Mouse (Mus musculus): ENCODE results near the gene Ccdc130. TPM values are rescaled to one million over a fixed set of nuclear protein-coding genes. Genes with fewer than 3 reads are reported as not detected.

The Ccdc130 gene
- polyA plus RNA-seq, 1 experiment from 2014 or later: 21.2 TPM

GRCm38 (mm10) chr8:84284608-84285063 is 14.5 kb upstream of the Ccdc130 start:
- WGBS: 26% methylated on average over 9 of the region's 9 CpGs
- H3K4me2 ChIP-seq (ENCODE audit: low read depth, low read length): peak overlapping the region; percentile 30
- H3K9me3 ChIP-seq (replicated peaks; ENCODE audit: control insufficient read depth, low read length): no peaks in the 10 kb centered on the region
- no peak overlapping the region for H3K4me3 ChIP-seq (ENCODE audit: low read depth, low read length)
- H3K36me3 ChIP-seq (replicated peaks; ENCODE audit: control insufficient read depth, insufficient read depth, low read depth, low read length): no peaks in the 10 kb centered on the region
- peak overlapping the region; percentile 7; the same call in 1 of the 2 replicates for H3K9ac ChIP-seq (replicated peaks; ENCODE audit: low read length)
- peak; percentile 58 for DNase-seq (ENCODE audit: low spot score)
- H3K4me1 ChIP-seq (ENCODE audit: control insufficient read depth, insufficient read depth, low read length): no peaks in the 10 kb centered on the region
- no peaks in the 10 kb centered on the region for H3K27me3 ChIP-seq (ENCODE audit: control insufficient read depth, insufficient read depth, low read length)
- H3K27ac ChIP-seq (replicated peaks; ENCODE audit: low read depth, low read length): no peak overlapping the region; the same call in 1 of the 2 replicates
- no peak for ATAC-seq (replicated peaks; ENCODE audit: insufficient number of reproducible peaks, low FRiP score, low TSS enrichment, low read depth)

GRCm38 (mm10) chr8:84280777-84281176 is 10.6 kb upstream of the Ccdc130 start:
- DNase-seq (ENCODE audit: low spot score) (no peak), ATAC-seq (replicated peaks; ENCODE audit: insufficient number of reproducible peaks, low FRiP score, low TSS enrichment, low read depth) (no peak)
- Histone ChIP-seq H3K4me1 (ENCODE audit: control insufficient read depth, insufficient read depth, low read length) (no peaks in the 10 kb centered on the region), H3K9ac (replicated peaks; ENCODE audit: low read length) (no peak overlapping the region), H3K27me3 (ENCODE audit: control insufficient read depth, insufficient read depth, low read length) (no peaks in the 10 kb centered on the region), H3K36me3 (replicated peaks; ENCODE audit: control insufficient read depth, insufficient read depth, low read depth, low read length) (no peaks in the 10 kb centered on the region), H3K4me2 (ENCODE audit: low read depth, low read length) (no peak overlapping the region), H3K4me3 (ENCODE audit: low read depth, low read length) (no peak overlapping the region), H3K9me3 (replicated peaks; ENCODE audit: control insufficient read depth, low read length) (no peaks in the 10 kb centered on the region), H3K27ac (replicated peaks; ENCODE audit: low read depth, low read length) (no peak overlapping the region)
- WGBS: 79% methylated on average over 10 of the region's 10 CpGs

GRCm38 (mm10) chr8:84276447-84276846 is 6.3 kb upstream of the Ccdc130 start:
- Histone ChIP-seq H3K4me2 (ENCODE audit: low read depth, low read length) (no peak overlapping the region), H3K27ac (replicated peaks; ENCODE audit: low read depth, low read length) (no peak overlapping the region), H3K4me3 (ENCODE audit: low read depth, low read length) (no peak overlapping the region), H3K9me3 (replicated peaks; ENCODE audit: control insufficient read depth, low read length) (no peaks in the 10 kb centered on the region), H3K4me1 (ENCODE audit: control insufficient read depth, insufficient read depth, low read length) (no peaks in the 10 kb centered on the region), H3K36me3 (replicated peaks; ENCODE audit: control insufficient read depth, insufficient read depth, low read depth, low read length) (no peaks in the 10 kb centered on the region), H3K9ac (replicated peaks; ENCODE audit: low read length) (no peak overlapping the region), H3K27me3 (ENCODE audit: control insufficient read depth, insufficient read depth, low read length) (no peaks in the 10 kb centered on the region)
- 57% methylated on average over 1 of the region's 1 CpGs for WGBS
- no peak for DNase-seq (ENCODE audit: low spot score)
- no peak for ATAC-seq (replicated peaks; ENCODE audit: insufficient number of reproducible peaks, low FRiP score, low TSS enrichment, low read depth)

- Histone ChIP-seq H3K36me3 (replicated peaks; ENCODE audit: control insufficient read depth, insufficient read depth, low read depth, low read length) (no peaks in the 10 kb centered on the region), H3K4me1 (ENCODE audit: control insufficient read depth, insufficient read depth, low read length) (no peaks in the 10 kb centered on the region), H3K27me3 (ENCODE audit: control insufficient read depth, insufficient read depth, low read length) (no peaks in the 10 kb centered on the region), H3K9ac (replicated peaks; ENCODE audit: low read length) (no peak overlapping the region), H3K4me3 (ENCODE audit: low read depth, low read length) (no peak overlapping the region), H3K4me2 (ENCODE audit: low read depth, low read length) (no peak overlapping the region), H3K27ac (replicated peaks; ENCODE audit: low read depth, low read length) (no peak overlapping the region), H3K9me3 (replicated peaks; ENCODE audit: control insufficient read depth, low read length) (no peaks in the 10 kb centered on the region)
- ATAC-seq (replicated peaks; ENCODE audit: insufficient number of reproducible peaks, low FRiP score, low TSS enrichment, low read depth) (no peak), DNase-seq (ENCODE audit: low spot score) (no peak)
- WGBS: 78% methylated on average over 3 of the region's 3 CpGs
Measured at GRCm38 (mm10) chr8:84273968-84274367, 3.8 kb upstream of the Ccdc130 start.

- no peak overlapping the region for H3K27ac ChIP-seq (replicated peaks; ENCODE audit: low read depth, low read length)
- ATAC-seq (replicated peaks; ENCODE audit: insufficient number of reproducible peaks, low FRiP score, low TSS enrichment, low read depth): no peak
- no peaks in the 10 kb centered on the region for H3K36me3 ChIP-seq (replicated peaks; ENCODE audit: control insufficient read depth, insufficient read depth, low read depth, low read length)
- H3K4me1 ChIP-seq (ENCODE audit: control insufficient read depth, insufficient read depth, low read length): no peaks in the 10 kb centered on the region
- no peak for DNase-seq (ENCODE audit: low spot score)
- 73% methylated on average over 4 of the region's 4 CpGs for WGBS
- H3K4me2 ChIP-seq (ENCODE audit: low read depth, low read length): no peak overlapping the region
- no peak overlapping the region for H3K4me3 ChIP-seq (ENCODE audit: low read depth, low read length)
- no peaks in the 10 kb centered on the region for H3K9me3 ChIP-seq (replicated peaks; ENCODE audit: control insufficient read depth, low read length)
- H3K27me3 ChIP-seq (ENCODE audit: control insufficient read depth, insufficient read depth, low read length): no peaks in the 10 kb centered on the region
- no peak overlapping the region for H3K9ac ChIP-seq (replicated peaks; ENCODE audit: low read length)
Measured at GRCm38 (mm10) chr8:84272302-84272701, 2.1 kb upstream of the Ccdc130 start.

GRCm38 (mm10) chr8:84261098-84261497 is 9.1 kb downstream of the Ccdc130 start:
- Histone ChIP-seq H3K4me1 (ENCODE audit: control insufficient read depth, insufficient read depth, low read length) (peaks cover 3% of the 10 kb centered on the region; the same call in 1 of the 2 replicates), H3K27ac (replicated peaks; ENCODE audit: low read depth, low read length) (no peak overlapping the region), H3K27me3 (ENCODE audit: control insufficient read depth, insufficient read depth, low read length) (no peaks in the 10 kb centered on the region), H3K9ac (replicated peaks; ENCODE audit: low read length) (no peak overlapping the region), H3K4me2 (ENCODE audit: low read depth, low read length) (no peak overlapping the region), H3K36me3 (replicated peaks; ENCODE audit: control insufficient read depth, insufficient read depth, low read depth, low read length) (peaks cover 2% of the 10 kb centered on the region; the same call in 1 of the 2 replicates), H3K4me3 (ENCODE audit: low read depth, low read length) (no peak overlapping the region), H3K9me3 (replicated peaks; ENCODE audit: control insufficient read depth, low read length) (no peaks in the 10 kb centered on the region)
- WGBS: 90% methylated on average over 4 of the region's 4 CpGs
- DNase-seq (ENCODE audit: low spot score): no peak
- no peak for ATAC-seq (replicated peaks; ENCODE audit: insufficient number of reproducible peaks, low FRiP score, low TSS enrichment, low read depth)

GRCm38 (mm10) chr8:84256822-84257610 is 13.2 kb downstream of the Ccdc130 start, which contains the start of gene Mri1:
Gene Mri1, minus strand, starts transcription at chr8:84257326.
- Histone ChIP-seq H3K9ac (replicated peaks; ENCODE audit: low read length) (peak within 1 kb of the TSS; percentile 70), H3K36me3 (replicated peaks; ENCODE audit: control insufficient read depth, insufficient read depth, low read depth, low read length) (peaks cover 3% of the 10 kb centered on the region), H3K4me2 (ENCODE audit: low read depth, low read length) (peak within 1 kb of the TSS; percentile 88), H3K4me1 (ENCODE audit: control insufficient read depth, insufficient read depth, low read length) (peaks cover 5% of the 10 kb centered on the region; the same call in 1 of the 2 replicates), H3K4me3 (ENCODE audit: low read depth, low read length) (peak within 1 kb of the TSS; percentile 70), H3K27ac (replicated peaks; ENCODE audit: low read depth, low read length) (peak within 1 kb of the TSS; percentile 75), H3K27me3 (ENCODE audit: control insufficient read depth, insufficient read depth, low read length) (no peaks in the 10 kb centered on the region), H3K9me3 (replicated peaks; ENCODE audit: control insufficient read depth, low read length) (no peaks in the 10 kb centered on the region)
- peak; percentile 81 for ATAC-seq (replicated peaks; ENCODE audit: insufficient number of reproducible peaks, low FRiP score, low TSS enrichment, low read depth)
- DNase-seq (ENCODE audit: low spot score): peak; percentile 95
- WGBS: under 1% methylated on average over 64 of the region's 64 CpGs

- Histone ChIP-seq H3K9ac (replicated peaks; ENCODE audit: low read length) (peak overlapping the region; percentile 70), H3K4me1 (ENCODE audit: control insufficient read depth, insufficient read depth, low read length) (peaks cover 5% of the 10 kb centered on the region; the same call in 1 of the 2 replicates), H3K27ac (replicated peaks; ENCODE audit: low read depth, low read length) (peak overlapping the region; percentile 75), H3K4me2 (ENCODE audit: low read depth, low read length) (peak overlapping the region; percentile 88), H3K9me3 (replicated peaks; ENCODE audit: control insufficient read depth, low read length) (no peaks in the 10 kb centered on the region), H3K4me3 (ENCODE audit: low read depth, low read length) (peak overlapping the region; percentile 70), H3K27me3 (ENCODE audit: control insufficient read depth, insufficient read depth, low read length) (no peaks in the 10 kb centered on the region), H3K36me3 (replicated peaks; ENCODE audit: control insufficient read depth, insufficient read depth, low read depth, low read length) (peaks cover 3% of the 10 kb centered on the region)
- peak; percentile 49 for DNase-seq (ENCODE audit: low spot score)
- WGBS: 14% methylated on average over 6 of the region's 6 CpGs
- 0 out of 2 replicates have a peak, but pooled peaks have one; percentile 5 for ATAC-seq (replicated peaks; ENCODE audit: insufficient number of reproducible peaks, low FRiP score, low TSS enrichment, low read depth)
Measured at GRCm38 (mm10) chr8:84256458-84256821, 13.7 kb downstream of the Ccdc130 start.
